Mouse (Mus musculus): Measurements from ENCODE around the gene Rhou. TPM values are rescaled to one million over a fixed set of nuclear protein-coding genes. Genes with fewer than 3 reads are reported as not detected.

The Rhou gene
- polyA plus RNA-seq, 1 experiment from 2014 or later = 6.0 TPM

DNA sequence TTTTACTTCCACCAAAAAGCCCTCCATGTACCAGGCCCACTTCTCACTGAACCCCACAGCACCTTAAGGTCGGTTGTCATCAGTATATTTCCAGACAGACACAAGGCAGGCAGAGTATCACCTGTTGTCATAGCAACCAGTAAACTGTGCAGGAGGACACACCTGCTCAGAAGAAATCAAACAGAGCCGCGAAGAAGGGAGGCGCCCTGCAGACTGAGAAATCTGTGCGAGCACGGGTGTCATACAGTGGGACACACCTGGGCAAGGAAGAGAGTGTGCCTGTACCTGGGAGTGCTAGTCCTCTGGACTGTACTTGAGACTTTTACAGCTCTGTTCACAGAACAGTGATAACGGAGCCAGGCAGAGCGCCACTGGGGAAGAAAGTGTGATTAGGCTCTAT, 55.0 kb downstream of the Rhou start:
- Histone ChIP-seq H3K27me3 (ENCODE audit: low read depth, poor library complexity, severe bottlenecking) (no peaks in the 10 kb centered on the region), H3K27ac (replicated peaks) (no peak overlapping the region), H3K4me1 (peaks cover 17% of the 10 kb centered on the region; the same call in 1 of the 2 replicates), H3K4me3 (no peak overlapping the region), H3K36me3 (no peaks in the 10 kb centered on the region), H3K9me3 (replicated peaks) (no peaks in the 10 kb centered on the region)
- WGBS = 87% methylated on average over 8 of the region's 8 CpGs
- no peak for DNase-seq (ENCODE audit: low spot score)

DNA sequence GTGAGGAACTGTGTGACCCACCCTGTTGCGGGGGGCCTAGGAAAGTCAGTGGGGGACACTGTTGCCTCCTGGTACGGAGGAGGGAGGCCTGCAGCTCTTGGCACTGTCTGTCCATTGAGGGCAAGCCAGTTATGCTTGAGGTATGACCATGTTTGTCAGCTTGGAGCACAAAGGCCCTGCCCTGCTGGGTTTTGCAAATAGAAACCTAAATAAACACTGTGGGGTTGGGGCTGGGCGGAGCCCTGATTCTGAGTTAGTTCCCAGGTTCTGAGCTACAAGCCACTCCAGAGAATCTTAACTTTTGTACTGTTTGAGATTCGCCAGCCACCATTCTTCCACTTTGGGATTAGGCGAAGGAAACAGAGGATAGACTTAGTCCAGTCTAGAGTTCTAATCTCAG, 56.6 kb downstream of the Rhou start:
- DNase-seq (ENCODE audit: low spot score) = no peak
- Histone ChIP-seq H3K4me3 (no peak overlapping the region), H3K27me3 (ENCODE audit: low read depth, poor library complexity, severe bottlenecking) (peaks cover 9% of the 10 kb centered on the region; the same call in 1 of the 2 replicates), H3K36me3 (no peaks in the 10 kb centered on the region), H3K4me1 (peaks cover 17% of the 10 kb centered on the region; the same call in 1 of the 2 replicates), H3K9me3 (replicated peaks) (no peaks in the 10 kb centered on the region), H3K27ac (replicated peaks) (no peak overlapping the region)
- 85% methylated on average over 5 of the region's 5 CpGs for WGBS

Other genes with a start within 250 kb of the Rhou start
- 0.06 and 0.10 TPM in 2 replicates for gene Mc1r, start 246.8 kb upstream of the Rhou start, polyA plus RNA-seq (2016; fragmentation: Nextera tagmentation; extraction: Ambion mirVana)
- gene Tubb3, start 242.5 kb upstream of the Rhou start, polyA plus RNA-seq (2016; fragmentation: Nextera tagmentation; extraction: Ambion mirVana) = 428 and 665 TPM in 2 replicates
- 42.1 and 45.9 TPM in 2 replicates for gene Def8, start 230.4 kb upstream of the Rhou start, polyA plus RNA-seq (2016; fragmentation: Nextera tagmentation; extraction: Ambion mirVana)
- 69.3 and 74.2 TPM in 2 replicates for gene Afg3l1, start 176.0 kb upstream of the Rhou start, polyA plus RNA-seq (2016; fragmentation: Nextera tagmentation; extraction: Ambion mirVana)
- 19.0 and 26.7 TPM in 2 replicates for gene Dbndd1, start 138.5 kb upstream of the Rhou start, polyA plus RNA-seq (2016; fragmentation: Nextera tagmentation; extraction: Ambion mirVana)
- 42.5 and 43.0 TPM in 2 replicates for gene Gas8, start 135.1 kb upstream of the Rhou start, polyA plus RNA-seq (2016; fragmentation: Nextera tagmentation; extraction: Ambion mirVana)
- 67.6 and 71.0 TPM in 2 replicates for gene Rab4a, start 152.1 kb downstream of the Rhou start, polyA plus RNA-seq (2016; fragmentation: Nextera tagmentation; extraction: Ambion mirVana)
- gene Ccsap, start 206.3 kb downstream of the Rhou start, polyA plus RNA-seq (2016; fragmentation: Nextera tagmentation; extraction: Ambion mirVana) = 7.8 and 8.6 TPM in 2 replicates
- gene Acta1, start 240.8 kb downstream of the Rhou start, polyA plus RNA-seq (2016; fragmentation: Nextera tagmentation; extraction: Ambion mirVana) = 0.23 and 0.87 TPM in 2 replicates

Measured in midbrain, embryonic 10.5 days (tissue).